Mouse (Mus musculus) CH12.LX (cell line): ENCODE data around the gene Nubpl.

Experiments used
- CTCF ChIP-seq, 2 experiments: IDR thresholded peaks in 1 of 2; conservative IDR thresholded peaks in 1 of 2; 2 replicates each; pipeline ENCODE4 v1.5.1; 2011 to 2012; ENCODE audit warnings: low read depth in 2 of 2, low read length in 2 of 2, improper control_type of control experiment in 1 of 2, inconsistent platforms in 1 of 2, mild to moderate bottlenecking in 1 of 2, moderate library complexity in 1 of 2
- ELF1 ChIP-seq: IDR thresholded peaks from 2 replicates; pipeline ENCODE4 v1.6.1; 2014; ENCODE audit warnings: low read depth, mild to moderate bottlenecking, inconsistent platforms, low read length, improper control_type of control experiment
- NELFE ChIP-seq: IDR thresholded peaks from 2 replicates; pipeline ENCODE4 v1.6.1; 2011; ENCODE audit warnings: low read depth, low read length, improper control_type of control experiment
- POLR2A ChIP-seq: IDR thresholded peaks from 2 replicates; pipeline ENCODE4 v1.6.1; 2011; ENCODE audit warnings: low read depth, mild to moderate bottlenecking, improper control_type of control experiment, low read length
- RAD21 ChIP-seq: IDR thresholded peaks from 2 replicates; pipeline ENCODE4 v1.6.1; 2011; ENCODE audit warnings: low read depth, mild to moderate bottlenecking, low read length, improper control_type of control experiment, moderate library complexity
- TCF12 ChIP-seq: IDR thresholded peaks from 2 replicates; pipeline ENCODE4 v1.6.1; 2014; ENCODE audit warnings: low read depth, mild to moderate bottlenecking, inconsistent platforms, low read length, improper control_type of control experiment
- USF1 ChIP-seq: IDR thresholded peaks from 2 replicates; pipeline ENCODE4 v1.6.1; 2014; ENCODE audit warnings: low read depth, mild to moderate bottlenecking, inconsistent platforms, low read length, improper control_type of control experiment
- ZMIZ1 ChIP-seq: IDR thresholded peaks from 2 replicates; pipeline ENCODE4 v1.6.1; 2012; ENCODE audit warnings: low read depth, mild to moderate bottlenecking, inconsistent platforms, low read length, improper control_type of control experiment

DNA sequence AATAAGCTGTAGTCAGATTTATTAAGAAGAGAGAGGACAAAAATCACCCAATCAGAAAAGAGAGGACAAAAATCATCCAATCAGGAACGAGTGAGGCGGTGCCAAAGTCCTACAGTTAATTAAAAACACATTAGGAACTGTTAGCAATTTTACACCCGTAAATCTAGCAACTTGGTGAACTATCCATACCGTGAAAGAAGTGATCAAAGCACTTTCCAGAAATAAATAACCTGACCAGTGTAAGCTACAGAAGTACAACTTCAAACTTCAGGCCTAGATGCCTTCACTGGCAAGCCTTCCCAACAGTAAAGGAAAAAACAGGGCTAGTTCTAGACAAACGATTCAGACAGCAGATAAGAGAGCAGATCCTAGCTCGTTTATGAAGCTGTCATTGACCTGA lies 220.1 kb downstream of the Nubpl start:
- TF ChIP-seq RAD21 (no peak), ZMIZ1 (no peak), ELF1 (no peak), USF1 (no peak), TCF12 (no peak), POLR2A (no peak), CTCF (conservative IDR thresholded peaks at IDR 0.05 in 1 of 2, IDR thresholded peaks at IDR 0.05 in 1 of 2; ENCODE audit: low read depth in 2 of 2, low read length in 2 of 2) (no peak), NELFE (no peak)
